Mouse (Mus musculus): ENCODE results near the gene Zfx.

- TF ChIP-seq POLR2A (IDR thresholded peaks at IDR 0.05; ENCODE audit: insufficient read length, low read depth) (no peak), TCF12 (IDR thresholded peaks at IDR 0.05; ENCODE audit: insufficient read depth, poor library complexity, severe bottlenecking) (no peak), USF1 (IDR thresholded peaks at IDR 0.05; ENCODE audit: low read depth) (no peak), CEBPB (IDR thresholded peaks at IDR 0.05; ENCODE audit: insufficient read depth, poor library complexity, severe bottlenecking) (no peak)
These were observed 5.2 kb downstream of the Zfx start for GRCm38 (mm10) chrX:94118350-94118749.
